ENCODE assay signal across 11 mouse cellular contexts in genomic region chr6:93232636-93233035, GRCm38 (mm10).
DNase-seq lines count a peak whose midpoint lies in the region; ATAC-seq lines count a peak whose summit lies in the region.
"Had no signal": no experiment of that assay in that cellular context is flagged by ENCODE, and none has a peak within 500 bp of the region (broad histone marks: within the 10 kb centered on the region; RNA-seq: fewer than 3 reads in every experiment).

No protein-coding gene starts in this region.

- peak; percentile 32 for DNase-seq in gastrocnemius, postnatal 25 days
- no peak for DNase-seq in gastrocnemius, postnatal 10 days
- DNase-seq in Muller cell, postnatal 12 days (ENCODE audit: inconsistent ontology term): peak; percentile 16
- DNase-seq in heart, adult 8-10 months (ENCODE audit: low spot score): peak; percentile 63
- DNase-seq in lung, adult 18-20 months: peak; percentile 60 to 74
- DNase-seq in B cell, adult 2 months: no peak
- DNase-seq in cerebellum, adult 8-10 months: no peak
- DNase-seq: adrenal gland, postnatal 25 days; liver, postnatal 0 days; retina, postnatal 1 day had no signal

- ATAC-seq in megakaryocyte-erythroid progenitor cell, adult 5-6 weeks (replicated peaks; ENCODE audit: low FRiP score, low TSS enrichment, poor library complexity, severe bottlenecking): no peak
- ATAC-seq: liver, postnatal 0 days had no signal

Comparison
In these comparisons a context has a peak if more than half of its experiments do, and no peak if none do; other contexts are left out.
1. DNase-seq: peak in gastrocnemius, postnatal 25 days (single experiment), Muller cell, postnatal 12 days (single experiment), heart, adult 8-10 months (single experiment) and lung, adult 18-20 months (2 of 2); none in gastrocnemius, postnatal 10 days (single experiment), B cell, adult 2 months (0 of 2) and cerebellum, adult 8-10 months (single experiment).